In genomic region chr13:53390167-53390566, GRCm38 (mm10) we compare ENCODE assay signal across 19 mouse cellular contexts. TPM values are rescaled to one million over a fixed set of nuclear protein-coding genes. Genes with fewer than 3 reads are reported as not detected.
DNase-seq lines count a peak whose midpoint lies in the region; ATAC-seq and TF ChIP-seq lines count a peak whose summit lies in the region.
"Had no signal": no experiment of that assay in that cellular context is flagged by ENCODE, and none has a peak within 500 bp of the region (broad histone marks: within the 10 kb centered on the region; RNA-seq: fewer than 3 reads in every experiment).

No protein-coding gene starts in this region.

- H3K4me3 ChIP-seq in thymus, adult 2 months (ENCODE audit: control insufficient read depth, insufficient read depth, low read length) = no peak overlapping the region
- H3K4me3 ChIP-seq in kidney, embryonic 15.5 days (replicated peaks) = no peak overlapping the region
- H3K4me3 ChIP-seq: forebrain, embryonic 13.5 days; limb, embryonic 15.5 days; midbrain, embryonic 15.5 days; myocyte had no signal

- no peak overlapping the region; the same call in 1 of the 2 replicates for H3K27ac ChIP-seq in thymus, adult 2 months (ENCODE audit: control insufficient read depth, insufficient read depth, low read length)
- no peak overlapping the region for H3K27ac ChIP-seq in kidney, embryonic 15.5 days
- H3K27ac ChIP-seq: forebrain, embryonic 13.5 days; hindbrain, embryonic 14.5 days; midbrain, embryonic 15.5 days had no signal

- no peak for TF ChIP-seq CTCF in thymus, adult 2 months (IDR thresholded peaks at IDR 0.05; ENCODE audit: borderline replicate concordance, control insufficient read depth, extremely low read depth, insufficient read depth, low read length, poor library complexity)

- H3K27me3 ChIP-seq in thymus, adult 2 months (ENCODE audit: control insufficient read depth, insufficient read depth, low read length) = no peaks in the 10 kb centered on the region
- H3K27me3 ChIP-seq in kidney, embryonic 15.5 days = peaks cover 24% of the 10 kb centered on the region
- H3K27me3 ChIP-seq: limb, embryonic 15.5 days; midbrain, embryonic 15.5 days had no signal

- H3K9me3 ChIP-seq in kidney, embryonic 15.5 days (replicated peaks) = no peaks in the 10 kb centered on the region
- H3K9me3 ChIP-seq: forebrain, embryonic 13.5 days; limb, embryonic 15.5 days; midbrain, embryonic 15.5 days had no signal

- no peak overlapping the region for H3K9ac ChIP-seq in kidney, embryonic 15.5 days
- H3K9ac ChIP-seq: forebrain, embryonic 13.5 days; hindbrain, embryonic 14.5 days; limb, embryonic 15.5 days; liver, postnatal 0 days; midbrain, embryonic 15.5 days had no signal

- no peak for TF ChIP-seq POLR2A in thymus, adult 2 months (IDR thresholded peaks at IDR 0.05; ENCODE audit: control insufficient read depth, extremely low read depth, insufficient read depth, low read length, poor library complexity)

- 2% methylated on average over 4 of the region's 4 CpGs for WGBS in thymus, adult 2 months
- 49% methylated on average over 4 of the region's 4 CpGs for WGBS in kidney, embryonic 15.5 days

- ATAC-seq in kidney, embryonic 15.5 days (replicated peaks; ENCODE audit: low FRiP score) = no peak
- ATAC-seq: forebrain, embryonic 13.5 days; intestine, embryonic 16.5 days; liver, postnatal 0 days; midbrain, embryonic 15.5 days had no signal

- H3K36me3 ChIP-seq in thymus, adult 2 months (ENCODE audit: control insufficient read depth, insufficient read depth, low read length) = no peaks in the 10 kb centered on the region
- no peaks in the 10 kb centered on the region for H3K36me3 ChIP-seq in kidney, embryonic 15.5 days
- H3K36me3 ChIP-seq: limb, embryonic 15.5 days; midbrain, embryonic 15.5 days had no signal

- H3K4me2 ChIP-seq in kidney, embryonic 15.5 days = no peak overlapping the region
- H3K4me2 ChIP-seq: forebrain, embryonic 13.5 days; hindbrain, embryonic 14.5 days; limb, embryonic 15.5 days; midbrain, embryonic 15.5 days had no signal

- peak; percentile 23 for DNase-seq in 416B (ENCODE audit: low read depth)
- DNase-seq in CD4-positive, CD25-positive, alpha-beta regulatory T cell, adult 2 months (ENCODE audit: low read depth, low spot score) = peak; percentile 15
- peak; percentile 58 for DNase-seq in gonadal fat pad, adult 2 months (ENCODE audit: low read depth)
- peak; percentile 39 for DNase-seq in thymus, adult 2 months
- DNase-seq in spleen, postnatal 10 days (ENCODE audit: low spot score in 2 of 2) = no peak
- no peak for DNase-seq in kidney, adult 18-20 months
- no peak for DNase-seq in layer of hippocampus, postnatal 25 days (ENCODE audit: extremely low spot score in 1 of 2, low spot score in 1 of 2)
- DNase-seq: cerebellum, adult 9-11 months; gastrocnemius, postnatal 14 days; liver, postnatal 0 days; right cerebral cortex, postnatal 4 days had no signal

- H3K4me1 ChIP-seq in thymus, adult 2 months (replicated peaks; ENCODE audit: control insufficient read depth, insufficient read depth, low read length) = peaks cover 10% of the 10 kb centered on the region
- H3K4me1 ChIP-seq in kidney, embryonic 15.5 days = 0 out of 2 replicates have a peak, but pooled peaks cover 5% of the 10 kb centered on the region
- H3K4me1 ChIP-seq: forebrain, embryonic 13.5 days; midbrain, embryonic 15.5 days had no signal

RNA-seq across cellular contexts. Expression of gene Sptlc1, which starts 13.0 kb away (rescaled TPM):
- polyA plus RNA-seq in gonadal fat pad, adult 2 months (2012; rRNA removed) = 22.6 and 23.8 TPM in 2 replicates
- polyA plus RNA-seq in thymus, adult 2 months (2012; rRNA removed) = 21.7 and 24.2 TPM in 2 replicates
- 10 to 100 TPM; 30.9 TPM for total RNA-seq in layer of hippocampus, postnatal 25 days (2021)
- polyA plus RNA-seq in kidney, embryonic 15.5 days (2015; fragmentation: Nextera tagmentation; extraction: Ambion mirVana) = 37.5 and 37.9 TPM in 2 replicates
- total RNA-seq: MEL had no signal

Comparison
In these comparisons a context has a peak if more than half of its experiments do, and no peak if none do; other contexts are left out.
1. DNase-seq: peak in 416B (single experiment), CD4-positive, CD25-positive, alpha-beta regulatory T cell, adult 2 months (single experiment), gonadal fat pad, adult 2 months (single experiment) and thymus, adult 2 months (single experiment); none in spleen, postnatal 10 days (0 of 2), kidney, adult 18-20 months (single experiment) and layer of hippocampus, postnatal 25 days (0 of 2).